Mouse (Mus musculus) retina, adult 2 months (tissue): ENCODE data around the gene Cd34.

Source experiments
- DNase-seq: peaks from one replicate; pipeline ENCODE4 v3.0.0-alpha.2; 2012; ENCODE audit warnings: low read depth, low spot score

Gene Cd34

GRCm38 (mm10) chr1:194971980-194972379, 33.4 kb downstream of the Cd34 start:
- no peak for DNase-seq

- peak; percentile 69 for DNase-seq
Observed at GRCm38 (mm10) chr1:194976164-194976516, 37.5 kb downstream of the Cd34 start.

GRCm38 (mm10) chr1:194976517-194977370, 38.1 kb downstream of the Cd34 start:
- peak; percentile 62 for DNase-seq

- no peak for DNase-seq
Observed at GRCm38 (mm10) chr1:194977371-194977761, 38.7 kb downstream of the Cd34 start.

GRCm38 (mm10) chr1:194977946-194978720, 39.5 kb downstream of the Cd34 start:
- no peak for DNase-seq

- no peak for DNase-seq
Observed at GRCm38 (mm10) chr1:194980826-194981435, 42.3 kb downstream of the Cd34 start.

GRCm38 (mm10) chr1:194982931-194983690, 44.5 kb downstream of the Cd34 start:
- DNase-seq, result no peak

GRCm38 (mm10) chr1:194984914-194985313, 46.3 kb downstream of the Cd34 start:
- no peak for DNase-seq

GRCm38 (mm10) chr1:194985442-194986210, 47.0 kb downstream of the Cd34 start:
- DNase-seq, result no peak

- DNase-seq, result no peak
Observed at GRCm38 (mm10) chr1:194989024-194989423, 50.4 kb downstream of the Cd34 start.

- peak; percentile 67 for DNase-seq
Observed at GRCm38 (mm10) chr1:194990976-194991375, 52.4 kb downstream of the Cd34 start.

- DNase-seq, result no peak
Observed at GRCm38 (mm10) chr1:194991654-194992053, 53.0 kb downstream of the Cd34 start.

- no peak for DNase-seq
Observed at GRCm38 (mm10) chr1:194992589-194993317, 54.1 kb downstream of the Cd34 start.

- no peak for DNase-seq
Observed at GRCm38 (mm10) chr1:194993409-194993988, 54.9 kb downstream of the Cd34 start.

- DNase-seq, result no peak
Observed at GRCm38 (mm10) chr1:194994262-194994661, 55.6 kb downstream of the Cd34 start.

- DNase-seq, result no peak
Observed at GRCm38 (mm10) chr1:194995196-194995595, 56.6 kb downstream of the Cd34 start.

GRCm38 (mm10) chr1:194998396-194998795, 59.8 kb downstream of the Cd34 start:
- no peak for DNase-seq

GRCm38 (mm10) chr1:195003328-195003727, 64.7 kb downstream of the Cd34 start:
- no peak for DNase-seq

GRCm38 (mm10) chr1:195004194-195004593, 65.6 kb downstream of the Cd34 start:
- DNase-seq, result no peak

GRCm38 (mm10) chr1:195006267-195006666, 67.6 kb downstream of the Cd34 start:
- DNase-seq, result no peak
